Mouse (Mus musculus) ovary, postnatal 36 days (tissue): ENCODE results near the gene Crb2.

ENCODE experiments used
- DNase-seq: peaks from one replicate; pipeline ENCODE4 v3.0.0; 2022; ENCODE audit warnings: low spot score, mixed read lengths

Crb2 gene

GRCm38 (mm10) chr2:37776016-37776415 lies at the start of gene Crb2:
TSS of gene Crb2 (plus strand) at chr2:37776249.
- DNase-seq = no peak

GRCm38 (mm10) chr2:37731241-37731801 lies 44.7 kb upstream of the Crb2 start:
- no peak for DNase-seq

GRCm38 (mm10) chr2:37734979-37735806 lies 40.9 kb upstream of the Crb2 start:
- peak; percentile 68 for DNase-seq

- DNase-seq = no peak
Measured at GRCm38 (mm10) chr2:37735807-37736188, 40.3 kb upstream of the Crb2 start.

- DNase-seq = no peak
Measured at GRCm38 (mm10) chr2:37741806-37742554, 34.1 kb upstream of the Crb2 start.

GRCm38 (mm10) chr2:37744773-37745395 lies 31.2 kb upstream of the Crb2 start:
- no peak for DNase-seq

- DNase-seq = no peak
Measured at GRCm38 (mm10) chr2:37746293-37747049, 29.6 kb upstream of the Crb2 start.

- DNase-seq = no peak
Measured at GRCm38 (mm10) chr2:37747909-37748308, 28.1 kb upstream of the Crb2 start.

- peak; percentile 45 for DNase-seq
Measured at GRCm38 (mm10) chr2:37748442-37749066, 27.5 kb upstream of the Crb2 start.

GRCm38 (mm10) chr2:37749323-37749722 lies 26.7 kb upstream of the Crb2 start:
- no peak for DNase-seq

- DNase-seq = no peak
Measured at GRCm38 (mm10) chr2:37751114-37751513, 24.9 kb upstream of the Crb2 start.

- no peak for DNase-seq
Measured at GRCm38 (mm10) chr2:37756220-37756930, 19.7 kb upstream of the Crb2 start.

- no peak for DNase-seq
Measured at GRCm38 (mm10) chr2:37757016-37757415, 19.0 kb upstream of the Crb2 start.

- no peak for DNase-seq
Measured at GRCm38 (mm10) chr2:37757784-37758183, 18.3 kb upstream of the Crb2 start.

GRCm38 (mm10) chr2:37758343-37759015 lies 17.6 kb upstream of the Crb2 start:
- no peak for DNase-seq

- no peak for DNase-seq
Measured at GRCm38 (mm10) chr2:37760633-37761032, 15.4 kb upstream of the Crb2 start.

GRCm38 (mm10) chr2:37763638-37764037 lies 12.4 kb upstream of the Crb2 start:
- no peak for DNase-seq

- no peak for DNase-seq
Measured at GRCm38 (mm10) chr2:37764514-37764913, 11.5 kb upstream of the Crb2 start.

GRCm38 (mm10) chr2:37765082-37765483 lies 11.0 kb upstream of the Crb2 start:
- DNase-seq = no peak
